Mouse (Mus musculus) hindbrain, embryonic 14.5 days (tissue): Measurements from ENCODE around the gene Mpv17. TPM values are rescaled to one million over a fixed set of nuclear protein-coding genes. Genes with fewer than 3 reads are reported as not detected.
A peak's percentile ranks its signal among the peaks of the same experiment; 100 is the strongest.

ENCODE experiments used
- ATAC-seq: fragments of 200-750 bp; cut with Nextera tagmentation; 2 replicates; pipeline ENCODE4 v1.8.0; 2017; ENCODE audit warnings: moderate number of reproducible peaks, mild to moderate bottlenecking, moderate TSS enrichment, moderate library complexity; ENCODE audit not compliant: low FRiP score
- DNase-seq: peaks from one replicate; pipeline ENCODE4 v3.0.0-alpha.2; 2015; ENCODE audit warnings: low spot score
- H3K27ac ChIP-seq: fragments of 300-500 bp; sonication (generic); 2 replicates; pipeline ENCODE4 v1.5.1; 2014; ENCODE audit warnings: mild to moderate bottlenecking, moderate library complexity
- H3K27me3 ChIP-seq: fragments of 300-500 bp; sonication (generic); 2 replicates; pipeline ENCODE4 v1.6.1; 2014; ENCODE audit warnings: mild to moderate bottlenecking, low read length, mixed read lengths; ENCODE audit not compliant: control insufficient read depth, insufficient read depth
- H3K36me3 ChIP-seq: fragments of 300-500 bp; sonication (generic); replicated peaks from 2 replicates; pipeline ENCODE4 v1.6.1; 2014; ENCODE audit not compliant: control insufficient read depth, insufficient read depth
- H3K4me1 ChIP-seq: fragments of 300-500 bp; sonication (generic); replicated peaks from 2 replicates; pipeline ENCODE4 v1.6.1; 2014; ENCODE audit warnings: antibody characterized with exemption, low read length, mixed read lengths; ENCODE audit not compliant: control insufficient read depth, insufficient read depth
- H3K4me2 ChIP-seq: fragments of 300-500 bp; sonication (generic); replicated peaks from 2 replicates; pipeline ENCODE4 v1.6.1; 2014; ENCODE audit warnings: mild to moderate bottlenecking, moderate library complexity
- H3K4me3 ChIP-seq: fragments of 300-500 bp; sonication (generic); replicated peaks from 2 replicates; pipeline ENCODE4 v1.5.1; 2014; ENCODE audit warnings: mild to moderate bottlenecking, low read length
- H3K9ac ChIP-seq: fragments of 300-500 bp; sonication (generic); 2 replicates; pipeline ENCODE4 v1.6.1; 2014
- H3K9me3 ChIP-seq: fragments of 300-500 bp; sonication (generic); 2 replicates; pipeline ENCODE4 v1.6.1; 2016; ENCODE audit warnings: low read length; ENCODE audit not compliant: control insufficient read depth
- WGBS: fragments of 180-500 bp; shearing (Covaris S2); extraction: QIAGEN DNeasy Blood & Tissue Kit; methylation state at CpG from one replicate; pipeline ENCODE4 v1.1.7; 2014; 5-methylcytosine and 5-hydroxymethylcytosine counted together
- polyA plus RNA-seq: library from polyadenylated mRNA; unstranded; fragments of >200 nt; fragmentation: Nextera tagmentation; extraction: Ambion mirVana; gene quantifications from 2 replicates; pipeline ENCODE4 v1.2.1, GENCODE M21; 2014

The Mpv17 gene
- polyA plus RNA-seq, 1 experiment from 2014 or later = 50.3 TPM

- DNase-seq (no peak), ATAC-seq (peak; percentile 12; the same call in 1 of the 2 replicates)
- Histone ChIP-seq H3K27me3 (no peaks in the 10 kb centered on the region), H3K27ac (peak overlapping the region; percentile 71; the same call in 1 of the 2 replicates), H3K4me1 (peaks cover 13% of the 10 kb centered on the region), H3K4me3 (peak overlapping the region; percentile 64), H3K4me2 (peak overlapping the region; percentile 81), H3K36me3 (peaks cover 29% of the 10 kb centered on the region), H3K9me3 (no peaks in the 10 kb centered on the region), H3K9ac (peak overlapping the region; percentile 74)
- WGBS = 50% methylated on average over 6 of the region's 6 CpGs
Observed at GRCm38 (mm10) chr5:31153516-31154151, 417 bp downstream of the Mpv17 start.

GRCm38 (mm10) chr5:31151746-31152145 is 2.3 kb downstream of the Mpv17 start:
- Histone ChIP-seq H3K36me3 (peaks cover 10% of the 10 kb centered on the region), H3K9me3 (no peaks in the 10 kb centered on the region), H3K27ac (no peak overlapping the region), H3K9ac (no peak overlapping the region), H3K4me1 (peaks cover 13% of the 10 kb centered on the region), H3K4me2 (no peak overlapping the region), H3K27me3 (no peaks in the 10 kb centered on the region), H3K4me3 (no peak overlapping the region)
- 86% methylated on average over 3 of the region's 3 CpGs for WGBS
- DNase-seq = no peak
- no peak for ATAC-seq

DNA sequence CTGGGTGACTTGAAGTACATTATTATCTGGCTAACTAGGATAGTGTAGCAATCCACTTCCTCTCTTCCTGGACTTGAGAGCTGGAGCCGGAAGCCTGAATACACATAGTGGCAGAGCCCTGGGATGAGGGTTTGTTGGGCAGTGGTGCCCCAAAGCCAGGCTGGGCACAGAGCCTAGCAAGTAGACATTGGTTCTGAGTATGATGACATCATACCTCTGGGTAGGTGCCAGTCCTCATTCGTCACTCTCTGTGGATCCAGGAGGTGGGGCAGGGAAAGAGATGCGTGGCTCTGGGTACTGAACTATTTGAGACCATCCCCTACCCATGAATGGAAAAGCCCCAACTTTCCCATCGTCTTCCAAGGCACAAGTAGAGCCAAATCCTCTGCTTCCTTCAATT is 4.3 kb downstream of the Mpv17 start:
- no peak overlapping the region for H3K27ac ChIP-seq
- no peak overlapping the region for H3K4me2 ChIP-seq
- ATAC-seq = no peak
- peaks cover 13% of the 10 kb centered on the region for H3K4me1 ChIP-seq
- no peak for DNase-seq
- no peaks in the 10 kb centered on the region for H3K9me3 ChIP-seq
- no peak overlapping the region for H3K9ac ChIP-seq
- peaks cover 10% of the 10 kb centered on the region; the same call in 1 of the 2 replicates for H3K36me3 ChIP-seq
- H3K4me3 ChIP-seq = no peak overlapping the region
- 92% methylated on average over 4 of the region's 4 CpGs for WGBS
- no peaks in the 10 kb centered on the region for H3K27me3 ChIP-seq

- Histone ChIP-seq H3K4me1 (no peaks in the 10 kb centered on the region; the same call in none of the 2 replicates), H3K4me2 (0 out of 2 replicates have a peak overlapping the region, but pooled peaks have one; percentile 59), H3K9me3 (no peaks in the 10 kb centered on the region), H3K4me3 (peak overlapping the region; percentile 28), H3K27me3 (peaks cover 61% of the 10 kb centered on the region), H3K27ac (no peak overlapping the region), H3K9ac (no peak overlapping the region), H3K36me3 (peaks cover 17% of the 10 kb centered on the region; the same call in 1 of the 2 replicates)
- ATAC-seq (no peak), DNase-seq (no peak)
- 20% methylated on average over 9 of the region's 9 CpGs for WGBS
Observed at GRCm38 (mm10) chr5:31138968-31139425, 15.1 kb downstream of the Mpv17 start.

GRCm38 (mm10) chr5:31138241-31138967 is 15.6 kb downstream of the Mpv17 start, which contains the start of gene Ucn:
TSS of gene Ucn (minus strand) at chr5:31138829.
- DNase-seq (no peak), ATAC-seq (no peak)
- H3K36me3 ChIP-seq = 0 out of 2 replicates have a peak, but pooled peaks cover 13% of the 10 kb centered on the region
- peak within 1 kb of the TSS; percentile 59 for H3K4me2 ChIP-seq
- H3K9ac ChIP-seq = peak within 1 kb of the TSS; percentile 39
- peak within 1 kb of the TSS; percentile 28 for H3K4me3 ChIP-seq
- 2% methylated on average over 52 of the region's 52 CpGs for WGBS
- no peaks in the 10 kb centered on the region for H3K9me3 ChIP-seq
- H3K27ac ChIP-seq = no peak within 1 kb of the TSS
- peaks cover 67% of the 10 kb centered on the region for H3K27me3 ChIP-seq
- H3K4me1 ChIP-seq = no peaks in the 10 kb centered on the region; the same call in none of the 2 replicates

- ATAC-seq (no peak), DNase-seq (no peak)
- WGBS = under 1% methylated on average over 13 of the region's 13 CpGs
- Histone ChIP-seq H3K4me1 (no peaks in the 10 kb centered on the region; the same call in none of the 2 replicates), H3K36me3 (0 out of 2 replicates have a peak, but pooled peaks cover 11% of the 10 kb centered on the region), H3K4me3 (peak overlapping the region; percentile 28), H3K27me3 (peaks cover 67% of the 10 kb centered on the region), H3K9me3 (no peaks in the 10 kb centered on the region), H3K4me2 (peak overlapping the region; percentile 59), H3K9ac (0 out of 2 replicates have a peak overlapping the region, but pooled peaks have one; percentile 39), H3K27ac (no peak overlapping the region)
Observed at GRCm38 (mm10) chr5:31137658-31138057, 16.4 kb downstream of the Mpv17 start.

DNA sequence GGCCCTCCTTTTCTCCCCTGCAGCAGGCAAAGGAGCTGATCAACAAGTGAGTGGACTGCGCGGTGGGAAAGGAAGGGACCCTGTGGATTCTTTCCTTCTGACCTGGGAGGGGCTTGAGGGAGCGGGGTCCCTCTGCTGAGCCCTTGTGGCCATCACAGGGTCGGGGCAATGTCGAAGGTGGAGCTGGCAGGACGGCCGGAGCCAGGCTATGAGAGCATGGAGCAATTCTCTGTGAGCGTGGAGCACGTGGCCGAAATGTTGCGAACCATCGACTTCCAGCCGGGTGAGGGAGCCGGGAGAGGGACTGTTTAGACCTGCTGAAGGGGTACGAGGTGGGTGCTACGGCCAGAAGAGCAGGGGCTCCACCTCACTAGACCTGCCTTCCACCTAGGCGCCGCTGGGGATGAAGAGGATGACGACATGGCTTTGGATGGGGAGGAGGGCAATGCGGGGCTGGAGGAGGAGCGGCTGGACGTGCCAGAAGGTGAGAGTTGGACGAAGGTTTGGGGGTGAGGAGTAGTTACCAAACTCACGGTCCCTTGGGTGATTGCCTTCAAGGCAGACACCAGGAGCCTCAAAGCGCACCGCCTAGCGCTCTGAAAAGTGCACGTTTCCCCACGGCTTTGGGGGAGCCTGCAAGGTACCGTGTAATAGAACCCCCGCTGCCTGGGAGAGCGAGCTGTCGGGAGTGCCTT is 17.2 kb downstream of the Mpv17 start:
- Histone ChIP-seq H3K9me3 (no peaks in the 10 kb centered on the region), H3K9ac (no peak overlapping the region), H3K27ac (no peak overlapping the region), H3K4me3 (peak overlapping the region; percentile 28), H3K36me3 (0 out of 2 replicates have a peak, but pooled peaks cover 10% of the 10 kb centered on the region), H3K27me3 (peaks cover 67% of the 10 kb centered on the region), H3K4me1 (no peaks in the 10 kb centered on the region; the same call in none of the 2 replicates), H3K4me2 (peak overlapping the region; percentile 59)
- no peak for ATAC-seq
- DNase-seq = no peak
- under 1% methylated on average over 33 of the region's 33 CpGs for WGBS

DNA sequence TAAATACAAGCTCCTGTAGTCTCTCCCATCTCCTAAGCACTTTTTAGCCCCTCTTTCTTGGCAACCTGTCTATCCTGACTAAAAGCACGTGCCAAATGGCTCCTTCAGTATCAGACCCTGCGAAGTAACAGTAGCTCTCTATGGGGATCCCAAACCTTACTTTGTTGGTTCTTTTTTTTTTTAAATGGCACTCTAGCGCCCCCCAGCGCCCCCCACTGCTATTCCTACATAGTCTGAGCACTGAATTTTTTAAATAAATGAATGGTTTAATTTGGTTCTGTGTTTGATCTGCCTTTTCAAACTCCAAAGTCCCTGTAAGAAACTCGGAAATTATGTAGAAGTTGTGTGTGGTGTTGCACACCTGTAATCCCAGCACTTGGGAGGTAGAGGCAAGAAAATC is 28.0 kb downstream of the Mpv17 start:
- no peaks in the 10 kb centered on the region for H3K36me3 ChIP-seq
- no peaks in the 10 kb centered on the region for H3K9me3 ChIP-seq
- ATAC-seq (no peak), DNase-seq (no peak)
- no peak overlapping the region for H3K4me2 ChIP-seq
- H3K4me3 ChIP-seq = no peak overlapping the region
- no peaks in the 10 kb centered on the region for H3K4me1 ChIP-seq
- H3K9ac ChIP-seq = no peak overlapping the region
- no peak overlapping the region for H3K27ac ChIP-seq
- H3K27me3 ChIP-seq = no peaks in the 10 kb centered on the region; the same call in 1 of the 2 replicates
- 38% methylated on average over 5 of the region's 5 CpGs for WGBS

DNA sequence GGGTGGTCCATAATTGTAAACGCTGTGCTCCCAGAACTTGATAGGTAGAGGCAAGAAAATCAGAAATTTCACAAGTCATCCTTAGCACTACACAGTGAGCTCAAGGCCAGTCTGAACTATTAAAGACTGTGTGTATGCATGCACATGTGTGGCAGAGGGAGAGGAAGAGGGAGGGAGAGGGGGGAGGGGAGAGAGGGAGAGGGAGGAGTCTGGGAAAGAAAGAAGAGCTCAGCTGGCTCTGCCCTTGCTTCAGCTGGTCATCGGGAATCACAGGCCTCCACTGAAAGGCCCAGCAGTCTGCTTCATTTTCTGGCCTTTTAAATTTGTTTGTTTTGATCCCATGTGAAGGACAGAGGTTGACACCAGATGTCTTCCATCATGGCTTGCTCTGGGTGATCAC is 30.6 kb downstream of the Mpv17 start:
- DNase-seq = no peak
- Histone ChIP-seq H3K9me3 (no peaks in the 10 kb centered on the region), H3K4me1 (no peaks in the 10 kb centered on the region), H3K27ac (no peak overlapping the region), H3K4me3 (no peak overlapping the region), H3K9ac (no peak overlapping the region), H3K4me2 (no peak overlapping the region), H3K36me3 (no peaks in the 10 kb centered on the region), H3K27me3 (no peaks in the 10 kb centered on the region)
- ATAC-seq = no peak
- WGBS = 41% methylated on average over 2 of the region's 2 CpGs
